Mouse (Mus musculus) kidney, adult 2 months (tissue): ENCODE data around the gene Tmem205. TPM values are rescaled to one million over a fixed set of nuclear protein-coding genes. Genes with fewer than 3 reads are reported as not detected.

Experiments
- DNase-seq: peaks from one replicate; pipeline ENCODE4 v3.0.0; 2021
- H3K27ac ChIP-seq: fragments of 200-500 bp; 2 replicates; pipeline ENCODE4 v1.5.1; 2012; ENCODE audit warnings: low read depth, low read length, control low read depth, inconsistent platforms; ENCODE audit not compliant: insufficient read depth
- H3K27me3 ChIP-seq: fragments of 200-500 bp; replicated peaks from 2 replicates; pipeline ENCODE4 v1.6.1; 2012; ENCODE audit warnings: mild to moderate bottlenecking, moderate library complexity, low read length, inconsistent platforms; ENCODE audit not compliant: control insufficient read depth, insufficient read depth
- H3K36me3 ChIP-seq: fragments of 200-500 bp; 2 replicates; pipeline ENCODE4 v1.6.1; 2012; ENCODE audit warnings: mild to moderate bottlenecking, moderate library complexity, low read length, inconsistent platforms; ENCODE audit not compliant: control insufficient read depth, insufficient read depth
- H3K4me1 ChIP-seq: fragments of 200-500 bp; 2 replicates; pipeline ENCODE4 v1.6.1; 2011; ENCODE audit warnings: low read length; ENCODE audit not compliant: control insufficient read depth, insufficient read depth
- H3K4me3 ChIP-seq: fragments of 200-500 bp; 2 replicates; pipeline ENCODE4 v1.5.1; 2011; ENCODE audit warnings: mild to moderate bottlenecking, low read depth, low read length, control low read depth; ENCODE audit not compliant: insufficient read depth
- CTCF ChIP-seq: fragments of 200-500 bp; conservative IDR thresholded peaks from 2 replicates; pipeline ENCODE4 v1.5.1; 2011; ENCODE audit warnings: low read depth, mild to moderate bottlenecking, control low read depth, low read length, moderate library complexity, mixed read lengths; ENCODE audit not compliant: insufficient read depth, insufficient read length
- POLR2A ChIP-seq: fragments of 200-500 bp; IDR thresholded peaks from one replicate; pipeline ENCODE4 v1.6.1; 2011; ENCODE audit warnings: low read depth, low read length, control low read depth
- WGBS: fragments of 180-500 bp; shearing (Covaris S2); methylation state at CpG from one replicate; pipeline ENCODE4 v1.1.7; 2018; 5-methylcytosine and 5-hydroxymethylcytosine counted together
- polyA plus RNA-seq: library from polyadenylated mRNA; depleted of rRNA; stranded (reverse); fragments of >200 nt; gene quantifications from 2 replicates; pipeline ENCODE4 v1.2.3, GENCODE M21; 2012

The Tmem205 gene
- polyA plus RNA-seq, 1 experiment = 313 TPM

DNA sequence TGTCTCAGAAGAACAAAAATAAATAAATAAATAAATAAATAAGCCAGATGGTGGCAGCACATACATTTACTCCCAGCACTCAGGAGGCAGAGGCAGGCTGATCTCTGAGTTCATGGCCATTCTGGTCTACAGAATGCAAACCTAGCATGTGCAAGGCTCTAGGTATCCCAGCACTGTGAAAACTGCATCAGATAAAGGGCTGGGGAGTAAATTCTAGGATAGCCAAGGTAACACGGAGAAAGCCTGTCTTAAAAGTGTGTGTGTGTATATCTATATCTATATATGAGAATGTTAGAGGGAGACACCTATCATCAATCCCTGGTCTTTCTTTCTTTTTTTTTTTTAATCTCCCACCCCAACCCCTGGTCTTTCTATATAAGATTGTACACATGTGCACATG is 1.9 kb downstream of the Tmem205 start:
- Histone ChIP-seq H3K36me3 (no peaks in the 10 kb centered on the region), H3K27ac (no peak overlapping the region), H3K4me3 (no peak overlapping the region), H3K4me1 (peaks cover 4% of the 10 kb centered on the region; the same call in 1 of the 2 replicates), H3K27me3 (no peaks in the 10 kb centered on the region)
- DNase-seq = no peak
- 100% methylated on average over 1 of the region's 1 CpGs for WGBS
- no peak for TF ChIP-seq POLR2A
- no peak for TF ChIP-seq CTCF

DNA sequence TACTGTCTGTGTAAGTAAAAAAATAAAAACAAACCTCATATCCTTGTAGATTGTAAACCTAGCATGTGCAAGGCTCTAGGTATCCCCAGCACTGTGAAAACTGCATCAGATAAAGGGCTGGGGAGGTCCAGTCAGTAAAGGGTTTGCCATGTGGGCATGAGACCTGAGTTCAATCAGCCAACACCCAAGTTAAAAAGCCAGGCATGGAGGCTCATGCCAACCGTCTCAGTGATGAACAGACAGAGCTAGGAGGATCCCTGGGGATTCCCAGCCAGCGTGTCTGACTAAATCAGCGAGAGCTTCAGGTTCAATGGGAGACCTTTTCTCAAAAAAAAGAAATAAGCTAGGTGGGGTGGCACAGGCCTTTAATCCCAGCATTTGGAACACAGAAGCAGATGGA is 2.3 kb downstream of the Tmem205 start:
- Histone ChIP-seq H3K4me1 (peaks cover 4% of the 10 kb centered on the region; the same call in 1 of the 2 replicates), H3K27me3 (no peaks in the 10 kb centered on the region), H3K4me3 (no peak overlapping the region), H3K27ac (no peak overlapping the region), H3K36me3 (no peaks in the 10 kb centered on the region)
- WGBS = 94% methylated on average over 3 of the region's 3 CpGs
- no peak for TF ChIP-seq CTCF
- TF ChIP-seq POLR2A = no peak
- no peak for DNase-seq

DNA sequence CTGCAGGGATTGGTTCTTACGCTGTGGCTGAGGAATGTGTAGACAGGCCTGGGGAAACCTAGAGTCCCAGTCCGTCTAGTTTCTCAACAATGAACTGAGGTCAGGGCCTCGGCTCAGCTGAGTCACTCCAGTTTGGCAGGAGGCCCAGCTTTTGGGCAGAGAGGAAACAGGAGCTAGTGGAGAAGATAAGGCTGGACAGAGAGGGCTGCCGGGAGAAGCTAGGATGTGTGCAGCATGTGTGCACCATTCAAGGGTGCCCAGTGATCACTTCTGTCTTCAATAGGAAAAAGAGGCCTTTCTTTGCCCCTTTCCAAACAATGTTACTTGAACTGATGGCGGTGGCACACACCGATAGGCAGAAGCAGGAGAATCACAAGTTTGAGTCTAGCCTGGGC is 3.3 kb downstream of the Tmem205 start:
- Histone ChIP-seq H3K4me3 (no peak overlapping the region), H3K4me1 (peaks cover 4% of the 10 kb centered on the region; the same call in 1 of the 2 replicates), H3K36me3 (no peaks in the 10 kb centered on the region), H3K27ac (peak overlapping the region; percentile 87), H3K27me3 (no peaks in the 10 kb centered on the region)
- TF ChIP-seq CTCF (no peak), POLR2A (no peak)
- peak; percentile 96 for DNase-seq
- WGBS = 28% methylated on average over 6 of the region's 6 CpGs

DNA sequence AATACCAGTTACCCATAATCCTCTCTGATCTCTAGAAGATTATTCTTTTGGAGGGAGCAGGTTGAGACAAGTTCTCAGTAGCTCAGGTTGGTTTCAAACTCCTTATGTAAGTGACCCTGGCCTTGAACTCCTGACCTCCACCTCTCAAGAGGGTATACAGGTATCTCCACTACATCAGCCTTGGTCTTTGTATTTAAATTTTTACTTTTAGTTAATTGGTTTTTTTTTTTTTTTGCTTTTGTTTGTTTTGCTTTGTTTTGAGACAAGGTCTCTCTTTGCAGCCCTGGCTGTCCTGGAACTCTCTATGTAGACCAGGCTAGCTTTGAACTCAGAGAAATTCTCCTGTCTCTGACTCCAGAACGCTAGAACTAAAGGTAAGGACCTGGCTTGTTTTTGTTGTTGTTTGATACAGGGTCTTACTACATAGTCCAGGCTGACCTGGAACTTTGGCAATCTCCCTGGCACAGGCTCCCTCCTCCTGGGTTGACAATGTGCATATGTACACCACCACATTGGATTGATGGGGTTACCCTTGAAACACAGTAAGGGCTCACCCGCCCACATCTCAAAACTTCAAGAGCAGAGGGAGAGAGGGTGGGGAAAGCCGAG is 3.8 kb downstream of the Tmem205 start:
- Histone ChIP-seq H3K4me1 (peaks cover 4% of the 10 kb centered on the region; the same call in 1 of the 2 replicates), H3K36me3 (no peaks in the 10 kb centered on the region), H3K27me3 (no peaks in the 10 kb centered on the region), H3K27ac (peak overlapping the region; percentile 87), H3K4me3 (no peak overlapping the region)
- WGBS = 25% methylated on average over 3 of the region's 3 CpGs
- no peak for DNase-seq
- no peak for TF ChIP-seq POLR2A

DNA sequence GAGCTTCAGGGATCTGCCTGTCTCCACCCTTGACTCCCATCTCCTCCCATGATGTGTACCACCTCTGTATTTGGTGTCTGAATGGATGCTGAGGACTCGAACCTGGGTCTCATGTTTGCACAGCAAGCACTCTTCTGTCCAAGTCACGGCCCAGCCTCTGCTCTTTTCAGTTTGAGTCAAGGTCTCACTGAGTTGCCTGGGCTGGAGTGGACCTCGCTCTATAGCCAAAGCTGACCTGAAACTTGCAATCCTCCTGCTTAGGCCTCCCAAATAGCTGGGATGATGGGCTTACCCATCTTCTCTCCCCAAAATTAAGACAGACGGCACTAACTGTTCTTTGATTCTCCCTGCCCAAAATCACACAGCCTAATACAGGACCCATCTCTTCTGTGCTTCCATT is 4.3 kb downstream of the Tmem205 start:
- Histone ChIP-seq H3K27me3 (no peaks in the 10 kb centered on the region), H3K4me1 (peaks cover 4% of the 10 kb centered on the region; the same call in 1 of the 2 replicates), H3K36me3 (no peaks in the 10 kb centered on the region), H3K4me3 (no peak overlapping the region), H3K27ac (no peak overlapping the region)
- TF ChIP-seq CTCF (no peak), POLR2A (no peak)
- no peak for DNase-seq
- WGBS = 95% methylated on average over 4 of the region's 4 CpGs

DNA sequence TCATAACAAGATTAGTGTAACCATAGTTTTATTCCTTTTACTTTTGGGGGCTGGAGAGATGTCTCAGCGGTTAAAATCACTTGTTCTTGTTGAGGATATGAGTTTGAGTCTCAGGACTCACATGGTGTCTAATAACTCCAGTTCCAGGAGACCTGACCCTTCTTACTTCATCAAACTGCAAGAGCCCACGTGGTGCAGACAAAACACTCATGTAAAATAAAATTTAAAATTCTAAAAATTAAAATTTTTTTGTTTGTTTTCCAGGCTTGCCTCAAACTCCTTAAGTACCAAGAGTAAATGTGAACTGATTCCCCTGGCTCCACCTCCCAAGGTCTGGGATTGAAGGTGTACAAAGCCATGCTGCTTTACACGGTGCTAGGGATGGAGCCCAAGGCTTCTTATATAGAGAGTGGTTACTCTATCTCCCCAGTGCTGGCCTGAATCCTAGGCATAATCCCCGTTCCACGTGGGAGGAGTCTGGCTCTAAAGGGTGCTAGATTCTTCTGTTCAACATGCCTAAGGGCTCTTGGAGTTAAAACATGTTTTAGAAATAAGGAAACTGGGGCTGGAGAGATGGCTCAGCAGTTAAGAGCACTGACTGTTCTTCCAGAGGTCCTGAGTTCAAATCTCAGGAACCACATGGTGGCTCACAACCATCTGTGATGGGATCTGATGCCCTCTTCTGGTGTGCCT is 8.5 kb downstream of the Tmem205 start:
- Histone ChIP-seq H3K4me1 (peaks cover 3% of the 10 kb centered on the region; the same call in 1 of the 2 replicates), H3K4me3 (no peak overlapping the region), H3K36me3 (no peaks in the 10 kb centered on the region), H3K27ac (no peak overlapping the region), H3K27me3 (no peaks in the 10 kb centered on the region)
- DNase-seq = no peak
- TF ChIP-seq POLR2A (no peak), CTCF (no peak)
- WGBS = 25% methylated on average over 5 of the region's 5 CpGs

DNA sequence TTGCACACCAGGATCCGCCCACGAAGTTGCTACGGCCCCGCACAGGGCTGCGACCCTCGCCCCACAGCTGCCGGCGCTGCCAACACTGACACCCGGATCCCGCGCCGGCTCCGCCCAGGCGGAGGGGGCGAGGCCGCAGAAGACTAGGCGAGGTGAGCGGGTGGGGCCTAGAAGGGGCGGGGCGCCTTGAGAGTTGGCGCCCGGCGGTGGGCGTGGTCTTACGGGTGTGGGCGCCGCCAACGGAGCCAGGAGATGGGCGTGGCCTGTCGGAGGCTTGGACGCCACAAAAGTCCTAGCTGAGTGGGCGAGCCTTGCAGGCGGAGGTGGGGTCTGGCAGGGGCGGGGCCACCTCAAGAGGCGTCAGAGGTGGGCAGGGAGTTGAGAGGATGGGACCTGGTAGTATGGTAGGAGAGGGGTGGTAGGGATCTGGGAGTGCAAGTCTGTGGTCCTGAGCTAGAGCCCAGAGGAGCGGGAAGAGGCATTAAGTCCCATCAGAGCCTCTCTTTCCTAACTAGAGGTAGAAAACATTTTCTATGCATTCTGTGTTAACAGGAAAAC is 9.2 kb downstream of the Tmem205 start, which contains the start of gene Rab3d:
Gene Rab3d (minus strand): TSS at position 158 of the 558 bp plus-strand sequence.
- DNase-seq = peak; percentile 98
- Histone ChIP-seq H3K4me1 (no peaks in the 10 kb centered on the region), H3K36me3 (no peaks in the 10 kb centered on the region), H3K4me3 (peak within 1 kb of the TSS; percentile 85), H3K27ac (no peak within 1 kb of the TSS), H3K27me3 (no peaks in the 10 kb centered on the region)
- 2% methylated on average over 36 of the region's 36 CpGs for WGBS
- TF ChIP-seq POLR2A = no peak
- no peak for TF ChIP-seq CTCF
